Mouse (Mus musculus): Measurements from ENCODE around the gene Trim10. TPM values are rescaled to one million over a fixed set of nuclear protein-coding genes. Genes with fewer than 3 reads are reported as not detected.

Trim10 gene
- polyA plus RNA-seq, 1 experiment from 2014 or later, result 286 TPM

- no peak for DNase-seq
- H3K4me1 ChIP-seq (replicated peaks), result peaks cover 75% of the 10 kb centered on the region
Measured at GRCm38 (mm10) chr17:36839931-36840330, 29.4 kb upstream of the Trim10 start.

GRCm38 (mm10) chr17:36840961-36841445 lies 28.4 kb upstream of the Trim10 start:
- no peak for DNase-seq
- Histone ChIP-seq H3K27me3 (0 out of 2 replicates have a peak, but pooled peaks cover 12% of the 10 kb centered on the region), H3K4me3 (replicated peaks) (no peak overlapping the region), H3K36me3 (no peaks in the 10 kb centered on the region), H3K9ac (no peak overlapping the region), H3K4me1 (replicated peaks) (peaks cover 82% of the 10 kb centered on the region), H3K9me3 (replicated peaks) (no peaks in the 10 kb centered on the region), H3K4me2 (no peak overlapping the region), H3K27ac (no peak overlapping the region)
- no peak for ATAC-seq (ENCODE audit: low read depth)

More at GRCm38 (mm10) chr17:36839931-36840330, 29.4 kb upstream of the Trim10 start:
- 68% methylated on average over 3 of the region's 3 CpGs for WGBS (ENCODE audit: insufficient replicate concordance)
- no peak overlapping the region for H3K4me3 ChIP-seq (replicated peaks)
- no peaks in the 10 kb centered on the region for H3K9me3 ChIP-seq (replicated peaks)
- H3K4me2 ChIP-seq, result no peak overlapping the region
- H3K27ac ChIP-seq, result no peak overlapping the region
- ATAC-seq (ENCODE audit: low read depth), result no peak
- H3K27me3 ChIP-seq, result 0 out of 2 replicates have a peak, but pooled peaks cover 12% of the 10 kb centered on the region
- no peaks in the 10 kb centered on the region for H3K36me3 ChIP-seq
- H3K9ac ChIP-seq, result no peak overlapping the region

GRCm38 (mm10) chr17:36843696-36844095 lies 25.7 kb upstream of the Trim10 start:
- H3K4me1 ChIP-seq (replicated peaks), result peaks cover 70% of the 10 kb centered on the region
- DNase-seq, result no peak
- ATAC-seq (ENCODE audit: low read depth), result peak; percentile 22; the same call in 1 of the 2 replicates
- no peaks in the 10 kb centered on the region for H3K9me3 ChIP-seq (replicated peaks)
- no peak overlapping the region for H3K4me3 ChIP-seq (replicated peaks)
- H3K27ac ChIP-seq, result peak overlapping the region; percentile 11; the same call in 1 of the 2 replicates
- 0 out of 2 replicates have a peak overlapping the region, but pooled peaks have one; percentile 24 for H3K9ac ChIP-seq
- peak overlapping the region; percentile 43 for H3K4me2 ChIP-seq
- no peaks in the 10 kb centered on the region for H3K36me3 ChIP-seq
- WGBS (ENCODE audit: insufficient replicate concordance), result 50% methylated on average over 7 of the region's 7 CpGs
- 0 out of 2 replicates have a peak, but pooled peaks cover 8% of the 10 kb centered on the region for H3K27me3 ChIP-seq

GRCm38 (mm10) chr17:36844286-36844719 lies 25.1 kb upstream of the Trim10 start:
- no peak overlapping the region for H3K27ac ChIP-seq
- H3K4me3 ChIP-seq (replicated peaks), result no peak overlapping the region
- ATAC-seq (ENCODE audit: low read depth), result peak; percentile 87

GRCm38 (mm10) chr17:36844725-36845124 lies 24.6 kb upstream of the Trim10 start:
- no peaks in the 10 kb centered on the region for H3K9me3 ChIP-seq (replicated peaks)
- 0 out of 2 replicates have a peak overlapping the region, but pooled peaks have one; percentile 41 for H3K27ac ChIP-seq
- no peak for ATAC-seq (ENCODE audit: low read depth)
- 0 out of 2 replicates have a peak, but pooled peaks cover 3% of the 10 kb centered on the region for H3K27me3 ChIP-seq
- no peaks in the 10 kb centered on the region for H3K36me3 ChIP-seq
- H3K4me2 ChIP-seq, result no peak overlapping the region
- DNase-seq, result no peak
- H3K9ac ChIP-seq, result no peak overlapping the region
- WGBS (ENCODE audit: insufficient replicate concordance), result 74% methylated on average over 1 of the region's 1 CpGs
- peaks cover 61% of the 10 kb centered on the region for H3K4me1 ChIP-seq (replicated peaks)
- no peak overlapping the region for H3K4me3 ChIP-seq (replicated peaks)

More at GRCm38 (mm10) chr17:36844286-36844719, 25.1 kb upstream of the Trim10 start:
- Histone ChIP-seq H3K9me3 (replicated peaks) (no peaks in the 10 kb centered on the region), H3K4me1 (replicated peaks) (peaks cover 64% of the 10 kb centered on the region), H3K36me3 (no peaks in the 10 kb centered on the region), H3K9ac (0 out of 2 replicates have a peak overlapping the region, but pooled peaks have one; percentile 36), H3K27me3 (0 out of 2 replicates have a peak, but pooled peaks cover 3% of the 10 kb centered on the region), H3K4me2 (peak overlapping the region; percentile 43)
- no peak for DNase-seq

- H3K36me3 ChIP-seq, result peaks cover 9% of the 10 kb centered on the region
- no peak for DNase-seq
- 59% methylated on average over 5 of the region's 5 CpGs for WGBS (ENCODE audit: insufficient replicate concordance)
- no peak overlapping the region for H3K9ac ChIP-seq
- H3K9me3 ChIP-seq (replicated peaks), result no peaks in the 10 kb centered on the region
- no peaks in the 10 kb centered on the region for H3K27me3 ChIP-seq
- peaks cover 37% of the 10 kb centered on the region for H3K4me1 ChIP-seq (replicated peaks)
- no peak for ATAC-seq (ENCODE audit: low read depth)
- H3K4me3 ChIP-seq (replicated peaks), result no peak overlapping the region
- H3K4me2 ChIP-seq, result no peak overlapping the region
- H3K27ac ChIP-seq, result no peak overlapping the region
Measured at GRCm38 (mm10) chr17:36848911-36849310, 20.5 kb upstream of the Trim10 start.

- Histone ChIP-seq H3K9me3 (replicated peaks) (no peaks in the 10 kb centered on the region), H3K27me3 (no peaks in the 10 kb centered on the region), H3K4me1 (replicated peaks) (peaks cover 26% of the 10 kb centered on the region), H3K36me3 (peaks cover 14% of the 10 kb centered on the region), H3K9ac (no peak overlapping the region), H3K4me3 (replicated peaks) (no peak overlapping the region), H3K27ac (no peak overlapping the region), H3K4me2 (no peak overlapping the region)
- no peak for DNase-seq
- ATAC-seq (ENCODE audit: low read depth), result no peak
- WGBS (ENCODE audit: insufficient replicate concordance), result 85% methylated on average over 2 of the region's 2 CpGs
Measured at GRCm38 (mm10) chr17:36849992-36850391, 19.4 kb upstream of the Trim10 start.

GRCm38 (mm10) chr17:36851200-36851599 lies 18.2 kb upstream of the Trim10 start:
- Histone ChIP-seq H3K36me3 (peaks cover 21% of the 10 kb centered on the region), H3K4me2 (no peak overlapping the region), H3K9me3 (replicated peaks) (no peaks in the 10 kb centered on the region), H3K27me3 (no peaks in the 10 kb centered on the region), H3K27ac (no peak overlapping the region), H3K4me3 (replicated peaks) (no peak overlapping the region), H3K4me1 (replicated peaks) (peaks cover 14% of the 10 kb centered on the region), H3K9ac (no peak overlapping the region)
- ATAC-seq (ENCODE audit: low read depth), result no peak
- DNase-seq, result no peak
- 82% methylated on average over 5 of the region's 5 CpGs for WGBS (ENCODE audit: insufficient replicate concordance)

GRCm38 (mm10) chr17:36851627-36852026 lies 17.7 kb upstream of the Trim10 start:
- no peak for DNase-seq
- no peak overlapping the region for H3K4me3 ChIP-seq (replicated peaks)
- WGBS (ENCODE audit: insufficient replicate concordance), result 27% methylated on average over 5 of the region's 5 CpGs
- ATAC-seq (ENCODE audit: low read depth), result no peak
- no peak overlapping the region for H3K27ac ChIP-seq
- H3K9me3 ChIP-seq (replicated peaks), result no peaks in the 10 kb centered on the region
- H3K9ac ChIP-seq, result no peak overlapping the region
- H3K27me3 ChIP-seq, result no peaks in the 10 kb centered on the region
- peaks cover 25% of the 10 kb centered on the region for H3K36me3 ChIP-seq
- H3K4me1 ChIP-seq (replicated peaks), result peaks cover 9% of the 10 kb centered on the region; the same call in 1 of the 2 replicates
- no peak overlapping the region for H3K4me2 ChIP-seq

GRCm38 (mm10) chr17:36855484-36855883 lies 13.9 kb upstream of the Trim10 start:
- Histone ChIP-seq H3K9me3 (replicated peaks) (no peaks in the 10 kb centered on the region), H3K4me2 (no peak overlapping the region), H3K27me3 (peaks cover under 1% of the 10 kb centered on the region; the same call in 1 of the 2 replicates), H3K4me1 (replicated peaks) (peaks cover 7% of the 10 kb centered on the region; the same call in 1 of the 2 replicates), H3K27ac (no peak overlapping the region), H3K36me3 (peaks cover 42% of the 10 kb centered on the region), H3K4me3 (replicated peaks) (no peak overlapping the region), H3K9ac (no peak overlapping the region)
- ATAC-seq (ENCODE audit: low read depth) (peak; percentile 48), DNase-seq (no peak)
- 74% methylated on average over 3 of the region's 3 CpGs for WGBS (ENCODE audit: insufficient replicate concordance)

GRCm38 (mm10) chr17:36856236-36856635 lies 13.1 kb upstream of the Trim10 start:
- Histone ChIP-seq H3K9me3 (replicated peaks) (no peaks in the 10 kb centered on the region), H3K36me3 (peaks cover 42% of the 10 kb centered on the region), H3K4me3 (replicated peaks) (no peak overlapping the region), H3K27ac (no peak overlapping the region), H3K4me2 (no peak overlapping the region), H3K4me1 (replicated peaks) (peaks cover 5% of the 10 kb centered on the region; the same call in 1 of the 2 replicates), H3K9ac (no peak overlapping the region), H3K27me3 (peaks cover 8% of the 10 kb centered on the region)
- DNase-seq (no peak), ATAC-seq (ENCODE audit: low read depth) (no peak)
- 81% methylated on average over 4 of the region's 4 CpGs for WGBS (ENCODE audit: insufficient replicate concordance)

GRCm38 (mm10) chr17:36858181-36858580 lies 11.2 kb upstream of the Trim10 start:
- H3K4me1 ChIP-seq (replicated peaks), result no peaks in the 10 kb centered on the region
- no peak for ATAC-seq (ENCODE audit: low read depth)
- no peak overlapping the region for H3K9ac ChIP-seq
- peaks cover 26% of the 10 kb centered on the region for H3K27me3 ChIP-seq
- no peak for DNase-seq
- H3K4me3 ChIP-seq (replicated peaks), result no peak overlapping the region
- H3K27ac ChIP-seq, result no peak overlapping the region
- H3K36me3 ChIP-seq, result peaks cover 33% of the 10 kb centered on the region
- H3K9me3 ChIP-seq (replicated peaks), result no peaks in the 10 kb centered on the region
- no peak overlapping the region for H3K4me2 ChIP-seq
- WGBS (ENCODE audit: insufficient replicate concordance), result 40% methylated on average over 3 of the region's 3 CpGs
